Mouse (Mus musculus) adrenal gland, postnatal 25 days (tissue): ENCODE results near the gene Haus6. TPM values are rescaled to one million over a fixed set of nuclear protein-coding genes. Genes with fewer than 3 reads are reported as not detected.

Experiments
- DNase-seq: peaks from one replicate; pipeline ENCODE4 v3.0.0; 2021; ENCODE audit warnings: mixed read lengths
- total RNA-seq: library from RNA; stranded (reverse); gene quantifications from 2 replicates; pipeline ENCODE4 v1.2.3, GENCODE M21; 2021

The Haus6 gene
- total RNA-seq, 1 experiment from 2014 or later: 12.0 TPM

GRCm38 (mm10) chr4:86574939-86575282, 36.9 kb downstream of the Haus6 start:
- DNase-seq: no peak

- DNase-seq: no peak
Measured at GRCm38 (mm10) chr4:86561061-86561460, 50.8 kb downstream of the Haus6 start.

DNA sequence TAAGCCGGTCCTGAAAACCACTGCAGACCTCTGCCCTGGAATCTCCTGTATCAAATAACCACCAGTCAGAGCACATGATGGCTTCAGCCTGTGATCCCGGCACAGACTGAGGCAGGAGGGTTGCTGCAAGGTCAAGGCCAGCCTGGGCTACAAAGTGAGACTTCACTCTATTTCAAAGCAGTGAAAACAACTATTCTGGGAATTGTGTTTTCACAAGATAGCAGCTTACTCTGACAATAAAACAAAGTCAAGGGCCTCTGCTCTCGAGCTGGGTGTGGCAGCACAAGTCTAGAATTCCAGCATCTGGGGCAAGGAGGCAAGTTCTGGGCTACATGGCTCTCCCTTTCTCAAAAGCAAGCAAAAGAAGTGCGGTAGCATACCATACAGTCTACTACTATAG, 52.8 kb downstream of the Haus6 start:
- DNase-seq: no peak

- no peak for DNase-seq
Measured at GRCm38 (mm10) chr4:86558228-86558627, 53.6 kb downstream of the Haus6 start, which contains the start of gene Saxo1. Saxo1 (minus strand) TSS chr4:86558328.

DNA sequence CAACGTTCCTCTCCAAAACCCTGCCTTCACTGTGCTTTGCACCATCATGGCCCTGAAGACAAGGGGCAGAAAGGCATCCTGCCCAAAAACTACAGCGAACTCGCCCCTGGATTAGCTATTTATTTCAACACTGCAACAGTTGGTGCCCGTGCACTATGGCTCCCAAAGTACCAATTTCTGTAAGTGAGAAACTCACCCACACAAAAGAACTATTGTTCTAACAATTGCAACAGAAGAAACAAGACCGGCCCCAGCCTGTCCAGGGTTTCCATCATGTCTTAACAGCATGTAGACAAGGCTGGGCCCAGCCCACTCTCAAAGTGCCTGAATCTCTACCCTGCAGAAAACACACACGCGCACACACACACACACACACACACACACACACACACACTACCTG, 54.5 kb downstream of the Haus6 start:
- DNase-seq: no peak

DNA sequence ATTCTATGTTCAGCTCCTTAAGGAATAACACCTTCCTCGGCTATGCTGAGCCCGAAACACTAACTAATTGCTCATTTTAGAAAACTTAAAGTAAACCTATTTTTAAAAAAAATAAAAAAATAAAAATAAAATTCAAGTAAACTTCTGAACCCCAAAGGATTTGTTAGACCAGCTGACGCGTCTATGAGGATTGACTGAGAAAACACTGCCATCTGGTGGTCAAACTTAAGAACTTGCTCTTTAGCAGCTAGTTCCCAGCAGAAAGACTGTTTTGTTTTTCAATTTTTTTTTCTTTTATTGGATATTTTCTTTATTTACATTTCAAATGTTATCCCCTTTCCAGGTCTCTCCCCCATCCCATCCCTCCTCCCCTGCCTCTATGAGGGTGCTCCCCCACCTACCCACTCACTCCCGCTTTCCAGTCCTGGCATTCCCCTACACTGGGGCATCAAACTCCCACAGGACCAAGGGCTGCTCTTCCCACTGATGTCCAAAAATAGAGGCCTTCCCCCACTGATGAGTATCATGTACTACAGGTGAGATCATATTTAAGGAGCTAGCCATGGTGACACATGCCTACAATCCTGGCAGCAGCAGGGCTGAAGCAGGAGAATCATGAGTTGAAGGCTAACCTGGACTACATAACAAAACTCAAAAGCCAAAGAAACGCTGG, 56.7 kb downstream of the Haus6 start:
- no peak for DNase-seq

- DNase-seq: no peak
Measured at GRCm38 (mm10) chr4:86548332-86548731, 63.5 kb downstream of the Haus6 start.

GRCm38 (mm10) chr4:86545615-86546014, 66.2 kb downstream of the Haus6 start:
- no peak for DNase-seq

- no peak for DNase-seq
Measured at GRCm38 (mm10) chr4:86543999-86544398, 67.9 kb downstream of the Haus6 start.

GRCm38 (mm10) chr4:86541573-86541972, 70.3 kb downstream of the Haus6 start:
- no peak for DNase-seq

GRCm38 (mm10) chr4:86538936-86539335, 72.9 kb downstream of the Haus6 start:
- no peak for DNase-seq

GRCm38 (mm10) chr4:86537972-86538371, 73.9 kb downstream of the Haus6 start:
- DNase-seq: peak; percentile 27

- no peak for DNase-seq
Measured at GRCm38 (mm10) chr4:86534091-86534481, 77.8 kb downstream of the Haus6 start.

DNA sequence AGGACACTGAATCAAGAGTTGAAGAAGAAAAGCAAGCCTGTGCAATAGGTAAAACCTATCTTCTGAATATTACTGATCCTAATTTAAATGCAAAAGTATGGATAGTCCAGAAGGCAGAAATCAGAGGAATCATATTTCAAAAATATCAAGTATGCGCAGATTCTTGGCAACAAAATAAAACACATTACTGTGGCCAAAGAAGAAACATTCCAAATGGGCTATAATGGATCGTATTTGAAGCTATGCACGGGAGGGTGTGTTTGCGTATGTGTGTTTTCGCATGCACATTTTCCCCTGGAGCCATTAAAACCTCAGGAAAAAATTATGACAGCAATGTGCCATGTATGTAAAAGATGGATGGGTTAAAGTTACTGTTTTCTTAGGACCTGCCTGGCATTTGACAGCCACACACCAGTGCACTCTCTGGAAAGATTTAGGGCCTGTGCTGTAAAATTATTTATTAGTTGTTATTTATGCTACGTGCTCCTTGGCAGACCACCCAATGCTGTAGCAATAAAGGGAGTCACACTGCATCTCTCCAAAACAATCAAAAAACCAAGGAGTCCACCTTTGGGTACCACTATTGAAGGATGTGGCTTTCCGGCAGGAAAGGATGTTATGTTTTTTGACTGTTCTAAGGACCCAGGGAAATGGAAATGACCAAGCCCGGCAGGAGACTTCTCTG, 78.3 kb downstream of the Haus6 start:
- DNase-seq: no peak

- no peak for DNase-seq
Measured at GRCm38 (mm10) chr4:86529161-86529560, 82.7 kb downstream of the Haus6 start.

Other genes with a start within 250 kb of the Haus6 start
- not detected in 2 replicates for gene Saxo1, start 53.7 kb downstream of the Haus6 start, total RNA-seq
- 83.6 and 96.5 TPM in 2 replicates for gene Rraga, start 36.4 kb downstream of the Haus6 start, total RNA-seq
- 318 and 341 TPM in 2 replicates for gene Plin2, start 58.0 kb upstream of the Haus6 start, total RNA-seq
- 48.2 and 53.0 TPM in 2 replicates for gene Dennd4c, start 136.5 kb upstream of the Haus6 start, total RNA-seq
- gene Rps6, start 245.4 kb upstream of the Haus6 start, total RNA-seq: 751 and 795 TPM in 2 replicates